Mouse (Mus musculus) stomach, postnatal 0 days (tissue): ENCODE measurements around the gene Trappc13.

Experiments used
- CTCF ChIP-seq: IDR thresholded peaks from 2 replicates; pipeline ENCODE4 v1.5.1; 2016; ENCODE audit warnings: antibody characterized with exemption, low read depth, mild to moderate bottlenecking, moderate library complexity
- EP300 ChIP-seq: optimal IDR thresholded peaks from 2 replicates; pipeline ENCODE3; 2016; ENCODE audit warnings: antibody characterized with exemption

DNA sequence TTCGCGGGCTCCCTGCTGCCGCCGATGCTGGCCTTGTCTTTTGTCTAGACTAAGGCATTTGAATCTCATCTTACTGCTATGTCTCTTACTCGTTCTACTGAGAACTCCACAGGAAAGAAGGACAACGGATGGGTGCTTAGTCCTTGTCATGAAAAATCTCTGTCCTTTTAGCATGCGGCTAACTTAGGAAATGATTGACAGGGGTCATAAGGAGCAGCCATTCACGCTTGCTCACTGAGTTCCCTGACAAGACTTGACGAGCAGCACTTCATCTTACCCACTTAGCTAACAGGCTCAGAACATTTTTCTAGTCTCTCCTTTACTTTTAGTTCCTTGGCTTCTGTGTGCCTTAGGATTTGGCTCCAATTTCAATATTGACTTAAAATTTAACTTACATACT lies 33.4 kb downstream of the Trappc13 start:
- no peak for TF ChIP-seq CTCF
- TF ChIP-seq EP300 = no peak
